ENCODE assay signal across 18 mouse cellular contexts in genomic region chr19:7013984-7014383, GRCm38 (mm10).
"Had no signal": no experiment of that assay in that cellular context is flagged by ENCODE, and none has a peak within 500 bp of the region (broad histone marks: within the 10 kb centered on the region; RNA-seq: fewer than 3 reads in every experiment).

No protein-coding gene starts in this region.

- H3K27me3 ChIP-seq: hindbrain, embryonic 15.5 days; limb, embryonic 13.5 days; liver, embryonic 12.5 days; liver, embryonic 15.5 days; lung, embryonic 15.5 days had no signal

- H3K4me1 ChIP-seq: hindbrain, embryonic 15.5 days; limb, embryonic 10.5 days; limb, embryonic 13.5 days; lung, embryonic 15.5 days had no signal

- H3K9ac ChIP-seq: hindbrain, embryonic 15.5 days; limb, embryonic 13.5 days; liver, embryonic 12.5 days; liver, embryonic 15.5 days; lung, embryonic 15.5 days had no signal

- ATAC-seq: intestine, postnatal 0 days; liver, embryonic 12.5 days had no signal

- H3K9me3 ChIP-seq: hindbrain, embryonic 15.5 days; limb, embryonic 10.5 days; limb, embryonic 13.5 days; liver, embryonic 12.5 days; liver, embryonic 15.5 days; lung, embryonic 15.5 days had no signal

- H3K4me3 ChIP-seq: hindbrain, embryonic 15.5 days; limb, embryonic 10.5 days; limb, embryonic 13.5 days; liver, embryonic 12.5 days; liver, embryonic 15.5 days; lung, embryonic 15.5 days had no signal

- H3K36me3 ChIP-seq: lung, embryonic 15.5 days had no signal

- H3K4me2 ChIP-seq: hindbrain, embryonic 15.5 days; limb, embryonic 13.5 days; liver, embryonic 12.5 days; liver, embryonic 15.5 days; lung, embryonic 15.5 days; midbrain, embryonic 11.5 days had no signal

- H3K27ac ChIP-seq: hindbrain, embryonic 15.5 days; limb, embryonic 10.5 days; limb, embryonic 13.5 days; liver, embryonic 12.5 days; liver, embryonic 15.5 days; lung, embryonic 15.5 days; macrophage had no signal

- DNase-seq: kidney, adult 9 months; kidney, postnatal 4 days; liver; lung, adult 18-20 months; lung, postnatal 14 days; midbrain, embryonic 14.5 days; thymus, adult 2 months; thymus, postnatal 14 days; thymus, postnatal 4 days had no signal
